Mouse (Mus musculus) embryonic fibroblast, embryonic 13.5 days (primary cell): ENCODE measurements around the gene Cnnm1. TPM values are rescaled to one million over a fixed set of nuclear protein-coding genes. Genes with fewer than 3 reads are reported as not detected.

ENCODE experiments used
- H3K27ac ChIP-seq: 2 replicates; pipeline ENCODE4 v1.5.1; 2012; ENCODE audit warnings: low read length, control low read depth, inconsistent platforms; ENCODE audit not compliant: insufficient read depth
- H3K4me1 ChIP-seq: 2 replicates; pipeline ENCODE4 v1.6.1; 2011; ENCODE audit warnings: low read length; ENCODE audit not compliant: control insufficient read depth, insufficient read depth
- H3K4me3 ChIP-seq: 2 replicates; pipeline ENCODE4 v1.5.1; 2011; ENCODE audit warnings: mild to moderate bottlenecking, control low read depth, low read length; ENCODE audit not compliant: insufficient read depth
- CTCF ChIP-seq: IDR thresholded peaks from 2 replicates; pipeline ENCODE4 v1.5.1; 2011; ENCODE audit warnings: mild to moderate bottlenecking, control low read depth, low read length, moderate library complexity, borderline replicate concordance; ENCODE audit not compliant: insufficient read depth
- POLR2A ChIP-seq: IDR thresholded peaks from 2 replicates; pipeline ENCODE4 v1.6.1; 2011; ENCODE audit warnings: low read depth, mild to moderate bottlenecking, control low read depth, low read length, moderate library complexity
- polyA plus RNA-seq: library from polyadenylated mRNA; stranded (reverse); fragments of >200 nt; gene quantifications from 2 replicates; pipeline ENCODE4 v1.2.4, GENCODE M21; 2011; ENCODE audit warnings: low read depth; ENCODE audit not compliant: missing spikeins, insufficient read length

The Cnnm1 gene
- polyA plus RNA-seq, 1 experiment, result not detected

DNA sequence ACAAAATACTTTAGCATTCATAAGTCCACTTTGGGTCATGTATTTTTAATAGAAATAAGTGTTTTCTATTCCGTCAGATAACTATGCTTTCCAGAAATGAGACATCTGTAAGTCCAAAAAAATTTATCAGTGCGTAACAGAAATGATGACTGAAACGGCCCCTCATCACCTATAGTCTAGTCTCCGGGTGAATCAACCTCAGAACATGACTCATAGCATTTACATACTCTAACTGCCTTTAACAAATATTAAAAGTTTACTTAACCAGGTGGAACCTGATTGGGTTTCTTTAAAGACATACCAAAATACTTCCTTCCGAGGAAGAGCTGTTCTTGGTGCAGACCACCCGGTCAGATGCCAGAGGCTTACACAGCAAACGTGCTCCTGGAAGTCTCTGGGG lies 78.0 kb downstream of the Cnnm1 start:
- no peak overlapping the region for H3K27ac ChIP-seq
- H3K4me1 ChIP-seq, result peaks cover 7% of the 10 kb centered on the region; the same call in 1 of the 2 replicates
- TF ChIP-seq CTCF, result no peak
- no peak for TF ChIP-seq POLR2A
- no peak overlapping the region for H3K4me3 ChIP-seq

DNA sequence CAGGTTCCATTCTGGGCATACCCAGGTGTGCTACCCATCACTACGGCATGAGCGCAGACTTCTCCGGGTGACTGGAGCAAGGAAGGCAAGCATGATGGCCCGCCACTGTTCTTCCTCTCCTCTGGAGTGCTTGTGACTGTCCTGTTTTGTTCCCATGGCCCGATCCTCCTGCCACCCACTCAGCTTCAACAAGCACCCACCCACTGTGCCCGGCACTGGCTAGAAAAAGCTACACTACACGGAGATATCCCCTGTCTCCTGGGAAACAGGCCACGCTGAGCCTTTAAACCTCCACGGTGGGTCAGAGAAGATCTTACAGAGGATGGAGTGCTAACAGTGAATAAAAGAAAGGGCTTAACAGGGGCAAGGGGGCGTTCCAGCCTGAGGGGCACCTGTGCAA lies 79.0 kb downstream of the Cnnm1 start:
- no peak overlapping the region for H3K4me3 ChIP-seq
- no peak for TF ChIP-seq CTCF
- no peak for TF ChIP-seq POLR2A
- H3K4me1 ChIP-seq, result peaks cover 7% of the 10 kb centered on the region; the same call in 1 of the 2 replicates
- H3K27ac ChIP-seq, result no peak overlapping the region

DNA sequence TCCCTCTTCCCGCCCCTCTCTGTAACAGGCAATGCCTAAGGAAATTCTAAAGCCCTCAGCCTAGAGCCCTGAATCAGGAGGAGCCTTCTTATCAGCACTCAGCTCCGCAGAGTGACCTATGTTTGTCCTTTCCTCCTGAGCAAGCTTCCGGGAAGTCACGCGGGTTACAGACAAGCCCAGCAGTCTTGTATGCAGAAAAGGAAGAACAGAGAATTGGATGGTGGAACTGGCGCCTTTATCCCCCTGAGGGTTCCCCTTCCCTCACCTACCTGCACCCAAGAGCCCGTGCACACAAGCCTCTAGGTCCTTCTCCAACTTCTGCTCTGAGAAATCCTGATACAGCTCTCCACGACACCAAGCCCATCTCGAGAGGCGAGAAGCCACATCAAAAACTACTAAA lies 80.2 kb downstream of the Cnnm1 start:
- no peak overlapping the region for H3K4me3 ChIP-seq
- H3K4me1 ChIP-seq, result peaks cover 11% of the 10 kb centered on the region; the same call in 1 of the 2 replicates
- H3K27ac ChIP-seq, result no peak overlapping the region
- TF ChIP-seq POLR2A (no peak), CTCF (no peak)

DNA sequence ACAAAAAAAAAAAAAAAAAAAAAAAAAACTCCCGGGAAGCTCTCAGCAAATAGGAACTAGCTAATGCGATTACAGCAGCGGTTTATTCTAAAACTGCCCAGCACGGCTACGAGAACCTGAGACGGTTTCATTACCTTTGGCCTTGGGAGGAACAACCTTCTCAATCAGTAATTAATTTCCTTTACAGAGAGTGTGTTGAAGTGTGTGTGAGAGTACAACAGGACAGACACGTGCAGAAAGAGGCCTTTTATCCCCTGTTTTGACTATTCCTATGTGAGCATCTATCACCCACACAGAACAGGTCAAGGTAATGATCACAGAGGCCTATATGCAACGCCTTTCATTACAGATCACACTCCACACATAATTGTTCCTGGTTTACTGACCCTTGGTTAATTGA lies 81.1 kb downstream of the Cnnm1 start:
- TF ChIP-seq POLR2A, result no peak
- no peak for TF ChIP-seq CTCF
- no peak overlapping the region for H3K27ac ChIP-seq
- peaks cover 12% of the 10 kb centered on the region; the same call in 1 of the 2 replicates for H3K4me1 ChIP-seq
- no peak overlapping the region for H3K4me3 ChIP-seq

DNA sequence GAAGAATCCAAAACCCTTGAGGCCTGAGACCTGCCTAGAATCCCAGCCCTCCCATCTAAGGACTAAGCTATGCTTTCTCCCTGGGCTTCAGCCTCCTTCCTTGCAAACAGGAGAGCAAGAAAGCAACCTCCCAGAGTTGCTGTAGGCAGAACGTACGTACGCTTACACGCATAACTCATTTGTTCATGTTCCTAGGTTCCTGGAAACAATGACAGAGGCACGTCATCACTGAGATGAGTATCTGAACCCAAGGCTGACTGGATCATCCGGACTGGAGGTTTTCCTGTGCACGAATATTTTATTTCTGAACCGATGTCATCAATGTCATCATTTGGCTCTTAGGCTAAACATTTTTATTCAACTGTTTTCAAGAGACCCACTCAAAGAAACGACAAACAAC lies 81.8 kb downstream of the Cnnm1 start:
- Histone ChIP-seq H3K4me1 (peaks cover 12% of the 10 kb centered on the region; the same call in 1 of the 2 replicates), H3K27ac (no peak overlapping the region), H3K4me3 (no peak overlapping the region)
- TF ChIP-seq POLR2A (no peak), CTCF (no peak)

DNA sequence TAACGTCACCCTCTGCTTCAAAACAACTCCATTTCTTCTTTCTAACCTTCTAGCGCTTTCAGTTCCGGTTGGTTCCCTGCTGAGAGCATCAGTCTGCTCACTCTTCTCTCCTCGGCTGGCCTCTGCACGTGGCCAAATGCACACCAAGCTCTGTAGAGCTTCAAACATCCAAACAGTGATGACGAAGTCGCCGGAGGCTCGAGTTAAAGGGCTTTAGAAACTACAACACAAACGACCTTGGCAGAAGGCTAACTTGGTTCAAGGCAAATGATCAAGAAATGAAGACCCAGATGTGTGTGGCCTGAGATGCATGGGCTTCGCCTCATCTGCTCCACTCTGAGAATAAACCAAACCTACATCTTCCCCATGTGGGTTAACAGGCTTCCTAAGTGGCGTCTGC lies 83.3 kb downstream of the Cnnm1 start:
- TF ChIP-seq CTCF (no peak), POLR2A (no peak)
- Histone ChIP-seq H3K4me3 (peak overlapping the region; percentile 85), H3K27ac (peak overlapping the region; percentile 58; the same call in 1 of the 2 replicates), H3K4me1 (peaks cover 10% of the 10 kb centered on the region; the same call in 1 of the 2 replicates)

DNA sequence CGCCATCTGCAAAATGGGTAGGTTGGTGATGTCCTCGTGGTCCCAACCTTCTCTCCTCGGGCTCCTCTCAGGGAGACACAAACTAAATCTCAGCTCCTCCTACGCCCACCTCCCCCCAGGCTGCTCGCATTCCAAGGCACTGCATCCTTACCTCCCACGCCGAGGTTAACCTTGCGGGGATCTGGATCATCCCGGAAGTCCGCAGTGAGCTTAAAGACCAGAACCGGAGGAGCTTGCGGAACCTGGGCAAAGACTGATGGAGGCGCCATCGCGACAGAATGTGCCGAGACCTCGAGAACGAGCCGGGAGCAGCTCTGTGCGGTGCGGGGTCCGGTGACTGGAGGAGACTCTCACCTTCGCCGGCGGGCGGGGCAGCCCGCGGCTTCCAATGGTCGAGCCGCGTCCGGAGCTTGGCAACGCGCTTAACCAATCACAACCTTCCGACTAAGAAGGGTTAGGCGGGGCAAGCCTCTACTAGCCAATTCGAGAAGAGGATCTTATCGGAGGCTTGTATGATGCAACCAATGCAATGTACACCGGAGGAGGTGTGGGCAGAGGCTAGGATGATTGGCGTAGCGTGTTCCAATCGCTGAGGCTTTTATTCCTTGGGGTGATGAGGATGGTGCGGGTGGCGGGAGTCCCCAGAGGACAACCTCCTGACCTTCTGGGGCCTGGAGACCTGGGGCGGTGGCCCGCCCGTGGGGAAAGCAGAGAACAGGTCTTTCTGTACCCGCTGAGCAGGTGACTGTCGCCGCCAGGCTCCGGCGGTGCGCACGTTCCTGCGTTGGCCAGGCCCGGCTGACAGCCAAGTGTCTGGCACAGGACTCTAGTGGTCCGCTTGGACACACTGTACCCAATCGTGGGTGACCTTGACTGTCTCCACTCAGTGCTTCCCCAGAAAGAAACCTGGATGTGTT lies 84.2 kb downstream of the Cnnm1 start, which contains the start of gene Got1:
TSS of gene Got1 (minus strand) at position 419 of the 917 bp plus-strand sequence.
- TF ChIP-seq CTCF, result no peak
- peak; percentile 84 for TF ChIP-seq POLR2A
- peak within 1 kb of the TSS; percentile 58 for H3K27ac ChIP-seq
- peak within 1 kb of the TSS; percentile 85 for H3K4me3 ChIP-seq
- H3K4me1 ChIP-seq, result peaks cover 8% of the 10 kb centered on the region; the same call in 1 of the 2 replicates

DNA sequence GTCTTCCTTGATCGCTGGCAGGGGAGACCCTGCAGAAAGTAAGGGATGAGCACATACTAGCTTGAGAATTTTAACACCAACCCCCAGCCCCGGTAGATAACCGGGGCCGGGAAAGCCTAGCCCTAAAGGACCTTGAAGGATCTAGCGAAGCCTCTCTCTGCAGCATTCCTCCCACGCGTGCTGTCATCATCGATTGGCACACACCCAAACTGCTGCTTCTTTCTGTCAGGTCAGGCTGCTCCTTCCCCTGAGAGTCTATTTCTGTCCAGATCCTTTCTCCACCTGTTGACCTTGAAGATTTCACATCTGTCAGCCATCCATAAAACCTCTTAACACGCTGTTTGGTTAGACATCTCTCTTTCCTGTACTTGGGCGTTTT lies 84.9 kb downstream of the Cnnm1 start:
- no peak for TF ChIP-seq CTCF
- no peak for TF ChIP-seq POLR2A
- Histone ChIP-seq H3K4me3 (peak overlapping the region; percentile 64), H3K27ac (peak overlapping the region; percentile 16), H3K4me1 (peaks cover 8% of the 10 kb centered on the region; the same call in 1 of the 2 replicates)

DNA sequence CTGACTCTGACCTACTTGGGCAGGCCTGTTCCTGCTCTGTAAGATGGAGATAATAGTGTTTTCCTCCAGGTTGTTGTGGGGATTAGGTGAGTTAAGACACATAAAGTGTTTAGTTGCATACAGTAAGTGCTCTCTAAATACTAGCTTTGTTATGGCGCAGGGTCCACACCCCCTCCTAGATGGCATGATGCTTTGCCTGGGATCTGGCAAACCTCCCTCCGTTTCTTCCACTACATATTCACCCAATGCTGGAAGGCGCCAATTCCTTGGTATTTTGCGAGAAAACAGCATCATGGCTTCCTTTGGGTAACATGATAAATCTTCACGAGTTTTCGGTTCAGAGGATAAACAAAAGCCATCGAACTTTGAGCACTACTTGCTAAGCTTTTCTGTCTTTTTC lies 85.3 kb downstream of the Cnnm1 start:
- Histone ChIP-seq H3K4me1 (peaks cover 8% of the 10 kb centered on the region; the same call in 1 of the 2 replicates), H3K27ac (no peak overlapping the region), H3K4me3 (no peak overlapping the region)
- no peak for TF ChIP-seq CTCF
- no peak for TF ChIP-seq POLR2A

DNA sequence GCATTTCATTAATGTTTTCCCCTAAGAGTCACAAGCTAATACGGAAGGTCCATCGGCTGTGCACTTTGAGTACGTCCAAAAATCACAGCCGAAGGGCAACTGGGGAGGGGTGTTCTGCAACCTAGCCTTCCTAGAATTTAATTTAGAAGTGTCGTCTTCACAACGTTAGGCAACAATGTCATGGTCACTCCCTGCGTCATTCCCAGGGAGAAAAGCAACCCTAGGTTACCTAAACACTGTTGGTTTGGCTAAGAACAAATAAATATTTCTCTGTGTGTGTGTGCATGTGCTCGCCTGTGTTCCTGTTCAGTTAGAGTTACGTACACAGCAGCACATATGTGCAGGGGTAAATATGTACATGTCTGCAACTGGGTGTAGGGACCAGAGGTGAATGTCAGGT lies 85.8 kb downstream of the Cnnm1 start:
- Histone ChIP-seq H3K4me1 (peaks cover 8% of the 10 kb centered on the region; the same call in 1 of the 2 replicates), H3K4me3 (no peak overlapping the region), H3K27ac (no peak overlapping the region)
- TF ChIP-seq CTCF, result no peak
- no peak for TF ChIP-seq POLR2A
